Mouse (Mus musculus): Measurements from ENCODE around the gene Slc35d2.
A peak's percentile ranks its signal among the peaks of the same experiment; 100 is the strongest.

Gene Slc35d2

GRCm38 (mm10) chr13:64110421-64110820 lies 18.7 kb downstream of the Slc35d2 start:
- DNase-seq (ENCODE audit: low spot score) = no peak

- no peak for DNase-seq (ENCODE audit: low spot score)
Observed at GRCm38 (mm10) chr13:64108381-64108850, 20.8 kb downstream of the Slc35d2 start.

GRCm38 (mm10) chr13:64107535-64107934 lies 21.6 kb downstream of the Slc35d2 start:
- no peak for DNase-seq (ENCODE audit: low spot score)

GRCm38 (mm10) chr13:64107105-64107504 lies 22.1 kb downstream of the Slc35d2 start:
- no peak for DNase-seq (ENCODE audit: low spot score)

- DNase-seq (ENCODE audit: low spot score) = no peak
Observed at GRCm38 (mm10) chr13:64105690-64106089, 23.5 kb downstream of the Slc35d2 start.

GRCm38 (mm10) chr13:64100186-64100585 lies 29.0 kb downstream of the Slc35d2 start:
- DNase-seq (ENCODE audit: low spot score) = no peak

GRCm38 (mm10) chr13:64098992-64099391 lies 30.2 kb downstream of the Slc35d2 start:
- no peak for DNase-seq (ENCODE audit: low spot score)

- peak; percentile 26 for DNase-seq (ENCODE audit: low spot score)
Observed at GRCm38 (mm10) chr13:64093341-64093740, 35.8 kb downstream of the Slc35d2 start.

GRCm38 (mm10) chr13:64092752-64093151 lies 36.4 kb downstream of the Slc35d2 start:
- DNase-seq (ENCODE audit: low spot score) = no peak

GRCm38 (mm10) chr13:64092141-64092540 lies 37.0 kb downstream of the Slc35d2 start:
- no peak for DNase-seq (ENCODE audit: low spot score)

- no peak for DNase-seq (ENCODE audit: low spot score)
Observed at GRCm38 (mm10) chr13:64091006-64091405, 38.2 kb downstream of the Slc35d2 start.

GRCm38 (mm10) chr13:64090278-64090677 lies 38.9 kb downstream of the Slc35d2 start:
- DNase-seq (ENCODE audit: low spot score) = no peak

- DNase-seq (ENCODE audit: low spot score) = no peak
Observed at GRCm38 (mm10) chr13:64089130-64089529, 40.0 kb downstream of the Slc35d2 start, which contains the start of gene Hsd17b3. TSS of gene Hsd17b3 (minus strand) at chr13:64089230.

- DNase-seq (ENCODE audit: low spot score) = no peak
Observed at GRCm38 (mm10) chr13:64088057-64088456, 41.1 kb downstream of the Slc35d2 start.

GRCm38 (mm10) chr13:64086036-64086435 lies 43.1 kb downstream of the Slc35d2 start:
- DNase-seq (ENCODE audit: low spot score) = no peak

GRCm38 (mm10) chr13:64083331-64083730 lies 45.8 kb downstream of the Slc35d2 start:
- DNase-seq (ENCODE audit: low spot score) = no peak

- no peak for DNase-seq (ENCODE audit: low spot score)
Observed at GRCm38 (mm10) chr13:64081012-64081919, 47.9 kb downstream of the Slc35d2 start.

- no peak for DNase-seq (ENCODE audit: low spot score)
Observed at GRCm38 (mm10) chr13:64077591-64077990, 51.6 kb downstream of the Slc35d2 start.

- no peak for DNase-seq (ENCODE audit: low spot score)
Observed at GRCm38 (mm10) chr13:64076074-64076473, 53.1 kb downstream of the Slc35d2 start.

- DNase-seq (ENCODE audit: low spot score) = no peak
Observed at GRCm38 (mm10) chr13:64066653-64067052, 62.5 kb downstream of the Slc35d2 start.

GRCm38 (mm10) chr13:64064276-64064675 lies 64.9 kb downstream of the Slc35d2 start:
- no peak for DNase-seq (ENCODE audit: low spot score)

GRCm38 (mm10) chr13:64060935-64061506 lies 68.1 kb downstream of the Slc35d2 start:
- no peak for DNase-seq (ENCODE audit: low spot score)

- no peak for DNase-seq (ENCODE audit: low spot score)
Observed at GRCm38 (mm10) chr13:64053959-64054358, 75.2 kb downstream of the Slc35d2 start.
